Mouse (Mus musculus) mesoderm, embryonic 11.5 days (tissue): ENCODE measurements at regions not wholly inside any gene's neighbourhood (a gene's known extent, or its start where the extent isn't known, plus 50 kb on each side); places are given as distances from the start of the nearest gene placed in this dataset.

Experiments
- DNase-seq: peaks from one replicate; pipeline ENCODE4 v3.0.0-alpha.2; 2012; ENCODE audit warnings: low read depth, low spot score

DNA sequence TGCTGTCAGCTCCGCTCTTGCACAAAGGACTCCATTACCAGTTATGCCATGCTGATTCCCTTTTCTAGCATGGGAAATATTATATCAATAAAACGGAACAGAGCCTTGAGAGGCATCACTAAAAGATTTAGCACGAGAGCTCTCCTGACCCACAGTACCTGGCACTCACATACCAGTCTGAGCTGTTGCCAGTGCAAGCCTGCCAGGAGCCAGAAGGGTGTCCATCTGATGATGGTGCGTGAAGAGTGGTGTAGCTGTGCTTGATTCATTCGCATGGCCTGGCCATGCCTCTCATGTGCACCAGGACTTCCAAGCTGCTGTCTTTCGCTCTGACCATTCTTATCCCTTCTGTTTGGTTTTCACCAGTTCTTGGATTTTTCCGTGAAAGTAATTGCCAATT, 102.3 kb upstream of the Irx4 start:
- no peak for DNase-seq

DNA sequence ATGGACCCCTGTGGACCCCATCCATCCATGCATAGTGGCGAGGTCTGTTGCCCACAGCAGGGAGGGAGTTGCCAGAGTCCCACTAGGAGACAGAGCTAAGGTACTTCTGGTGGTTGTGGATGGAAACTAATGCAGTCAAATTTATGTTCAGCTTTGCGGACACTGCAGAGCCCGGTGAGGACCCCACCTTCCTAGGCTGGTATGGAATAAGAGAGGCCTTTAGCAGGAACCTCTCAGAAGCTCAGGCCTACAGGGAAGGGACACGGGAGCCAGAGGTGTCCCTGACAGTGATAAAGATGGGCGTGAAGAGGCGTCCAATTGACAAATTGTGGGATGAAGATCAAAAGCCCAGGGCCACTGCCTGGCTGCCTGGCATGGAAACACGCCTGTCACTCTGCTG, 100.8 kb upstream of the Irx4 start:
- no peak for DNase-seq

DNA sequence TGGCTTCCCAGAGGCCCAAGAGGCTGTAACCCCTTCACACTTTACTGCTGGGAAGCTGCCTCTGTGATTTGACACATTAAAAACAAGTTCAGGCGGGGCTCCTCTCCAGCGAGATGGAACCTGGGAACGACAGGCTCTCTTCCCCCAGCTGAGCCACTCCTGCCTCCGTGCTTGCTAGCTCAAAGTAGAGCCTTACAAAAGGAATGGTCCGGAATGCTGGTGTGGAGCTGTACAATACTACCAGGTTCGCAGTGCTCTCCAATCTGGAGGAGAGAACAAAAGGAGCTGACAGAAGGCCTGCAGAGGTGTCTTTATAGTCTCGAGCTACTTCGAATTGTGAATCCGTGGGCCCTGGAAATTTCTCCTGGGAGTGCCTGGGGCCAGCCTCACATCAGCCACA, 100.4 kb upstream of the Irx4 start:
- no peak for DNase-seq

GRCm38 (mm10) chr13:73160289-73160688, 100.0 kb upstream of the Irx4 start:
- DNase-seq = peak; percentile 91

DNA sequence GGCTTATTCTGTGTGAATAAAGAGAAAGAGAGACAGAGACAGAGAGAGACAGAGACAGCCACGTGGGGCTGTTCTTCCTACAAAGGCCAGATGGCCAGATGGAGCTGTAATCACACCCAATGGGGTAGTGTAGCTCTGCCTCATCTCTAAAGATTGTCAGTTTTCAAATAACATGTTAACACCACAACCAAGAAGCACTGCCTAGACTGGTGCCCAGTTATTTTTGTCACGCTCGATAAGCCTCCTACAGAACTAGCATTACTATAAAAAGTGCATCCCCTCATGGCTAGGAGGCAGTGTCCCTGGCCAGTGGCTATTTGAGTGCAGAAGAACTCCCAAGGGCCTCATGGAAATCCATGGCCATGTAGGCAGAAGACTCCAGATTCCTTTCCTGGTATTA, 90.0 kb upstream of the Irx4 start:
- DNase-seq = no peak

DNA sequence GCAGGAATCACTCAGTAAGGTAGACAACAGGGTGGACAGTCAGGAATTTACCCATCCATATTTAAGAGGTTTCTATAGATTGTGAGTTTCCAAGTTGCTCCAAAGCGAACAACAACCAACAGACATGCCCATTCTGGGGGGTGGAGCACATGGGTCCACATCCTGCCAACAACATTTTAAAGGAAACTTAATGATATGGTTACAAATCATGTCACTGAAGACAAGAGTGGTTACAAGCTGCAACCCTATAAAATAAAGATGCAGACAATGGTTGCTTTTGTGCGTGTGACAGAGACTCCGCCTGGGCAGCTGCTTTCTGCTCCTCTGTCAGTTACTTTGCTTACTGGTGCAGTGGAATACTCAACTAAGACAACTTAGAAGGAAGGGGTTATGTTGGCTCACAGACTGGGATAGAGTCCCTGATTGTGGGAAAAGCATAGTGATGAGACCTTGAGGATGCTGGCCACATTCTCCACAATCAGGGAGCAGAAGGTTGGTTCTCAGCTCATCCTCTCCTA, 52.3 kb upstream of the Irx4 start:
- DNase-seq = peak; percentile 45
